Mouse (Mus musculus) liver, embryonic 14.5 days (tissue): ENCODE data around the gene Daglb. TPM values are rescaled to one million over a fixed set of nuclear protein-coding genes. Genes with fewer than 3 reads are reported as not detected.
A peak's percentile ranks its signal among the peaks of the same experiment; 100 is the strongest.

Experiments
- ATAC-seq: fragments of 200-750 bp; cut with Nextera tagmentation; 2 replicates; pipeline ENCODE4 v1.8.0; 2017; ENCODE audit warnings: moderate number of reproducible peaks, mild to moderate bottlenecking, moderate library complexity; ENCODE audit not compliant: insufficient read depth
- DNase-seq, 3 experiments: peaks; one replicate each; pipeline ENCODE4 v3.0.0-alpha.2; 2012 to 2013; ENCODE audit warnings: low read depth in 3 of 3, low spot score in 3 of 3
- H3K27ac ChIP-seq: fragments of 300-500 bp; sonication (generic); 2 replicates; pipeline ENCODE4 v1.5.1; 2014; ENCODE audit warnings: moderate library complexity, mild to moderate bottlenecking, control low read depth, inconsistent platforms
- H3K27me3 ChIP-seq: fragments of 300-500 bp; sonication (generic); 2 replicates; pipeline ENCODE4 v1.6.1; 2014; ENCODE audit warnings: mild to moderate bottlenecking, low read length, moderate library complexity; ENCODE audit not compliant: control insufficient read depth, insufficient read depth
- H3K36me3 ChIP-seq: fragments of 300-500 bp; sonication (generic); replicated peaks from 2 replicates; pipeline ENCODE4 v1.6.1; 2014; ENCODE audit warnings: low read depth; ENCODE audit not compliant: control insufficient read depth, insufficient read depth
- H3K4me1 ChIP-seq, 2 experiments: fragments of 200-500 bp in 1 of 2; fragments of 300-500 bp in 1 of 2; sonication (generic) in 1 of 2; replicated peaks; 2 replicates each; pipeline ENCODE4 v1.6.1; 2012 to 2014; ENCODE audit warnings: antibody characterized with exemption in 1 of 2, inconsistent platforms in 1 of 2, low read length in 1 of 2; ENCODE audit not compliant: control insufficient read depth in 2 of 2, insufficient read depth in 2 of 2
- H3K4me2 ChIP-seq: fragments of 300-500 bp; sonication (generic); 2 replicates; pipeline ENCODE4 v1.6.1; 2014; ENCODE audit warnings: low read depth, mild to moderate bottlenecking, control low read depth, moderate library complexity
- H3K4me3 ChIP-seq, 2 experiments: fragments of 200-500 bp in 1 of 2; fragments of 300-500 bp in 1 of 2; sonication (generic) in 1 of 2; 2 replicates each; pipeline ENCODE4 v1.5.1; 2012 to 2014; ENCODE audit warnings: low read depth in 2 of 2, low read length in 2 of 2, mild to moderate bottlenecking in 2 of 2, control low read depth in 1 of 2, inconsistent platforms in 1 of 2, moderate library complexity in 1 of 2; ENCODE audit not compliant: insufficient read depth in 1 of 2
- H3K9ac ChIP-seq: fragments of 300-500 bp; sonication (generic); replicated peaks from 2 replicates; pipeline ENCODE4 v1.6.1; 2014; ENCODE audit warnings: mild to moderate bottlenecking, control low read depth, moderate library complexity
- H3K9me3 ChIP-seq: fragments of 300-500 bp; sonication (generic); 2 replicates; pipeline ENCODE4 v1.6.1; 2016; ENCODE audit warnings: low read length, mixed read lengths; ENCODE audit not compliant: control insufficient read depth
- CTCF ChIP-seq: IDR thresholded peaks from 2 replicates; pipeline ENCODE4 v1.5.1; 2016; ENCODE audit warnings: antibody characterized with exemption, low read depth, control low read depth
- EP300 ChIP-seq: IDR thresholded peaks from 2 replicates; pipeline ENCODE4 v1.6.1; 2016; ENCODE audit warnings: antibody characterized with exemption, low read depth
- WGBS: fragments of 180-500 bp; shearing (Covaris S2); extraction: QIAGEN DNeasy Blood & Tissue Kit; methylation state at CpG from one replicate; pipeline ENCODE4 v1.1.7; 2014; ENCODE audit not compliant: insufficient replicate concordance; 5-methylcytosine and 5-hydroxymethylcytosine counted together
- polyA plus RNA-seq, 2 experiments: library from polyadenylated mRNA; depleted of rRNA in 1 of 2; stranded (reverse) in 1 of 2; unstranded in 1 of 2; fragments of >200 nt; fragmentation: Nextera tagmentation in 1 of 2; extraction: Ambion mirVana in 1 of 2; gene quantifications; 2 replicates each; pipeline versions ENCODE4 v1.2.1 to v1.2.3; 2012 to 2014

Gene Daglb
- polyA plus RNA-seq, 2 experiments: 4.5 to 4.9 TPM

- H3K4me2 ChIP-seq: no peak overlapping the region
- no peak for TF ChIP-seq CTCF
- H3K36me3 ChIP-seq: peaks cover 4% of the 10 kb centered on the region; the same call in 1 of the 2 replicates
- H3K27ac ChIP-seq: no peak overlapping the region
- H3K9ac ChIP-seq: no peak overlapping the region
- H3K27me3 ChIP-seq: no peaks in the 10 kb centered on the region
- no peaks in the 10 kb centered on the region for H3K9me3 ChIP-seq
- H3K4me3 ChIP-seq: no peak overlapping the region
- 83% methylated on average over 10 of the region's 10 CpGs for WGBS
- ATAC-seq (no peak), DNase-seq (no peak)
- no peaks in the 10 kb centered on the region for H3K4me1 ChIP-seq
Measured at GRCm38 (mm10) chr5:143487193-143487592, 22.8 kb downstream of the Daglb start.

DNA sequence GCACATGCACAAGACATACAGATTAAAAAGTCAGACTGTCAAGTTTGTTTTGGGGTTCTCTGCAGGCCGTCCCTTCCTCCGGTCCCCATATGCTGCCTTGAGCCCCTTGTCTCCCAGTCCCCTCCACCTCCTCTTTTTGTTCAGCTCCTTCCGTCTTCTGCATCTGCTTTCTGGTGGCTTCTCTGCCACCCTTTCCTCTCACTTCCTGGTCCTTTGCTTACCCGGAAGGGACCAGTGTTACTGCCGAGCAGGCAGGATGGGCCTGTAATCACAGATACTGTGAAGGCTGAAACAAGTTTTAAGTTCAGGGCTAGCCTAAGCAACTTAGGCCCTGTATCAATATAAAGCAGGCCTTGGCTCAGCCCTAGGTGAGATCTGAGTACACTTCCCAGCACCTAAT, 23.6 kb downstream of the Daglb start:
- peaks cover 4% of the 10 kb centered on the region; the same call in 1 of the 2 replicates for H3K36me3 ChIP-seq
- DNase-seq (no peak), ATAC-seq (no peak)
- H3K4me3 ChIP-seq: no peak overlapping the region
- H3K27me3 ChIP-seq: no peaks in the 10 kb centered on the region
- H3K4me1 ChIP-seq: no peaks in the 10 kb centered on the region
- H3K9me3 ChIP-seq: no peaks in the 10 kb centered on the region
- no peak overlapping the region for H3K9ac ChIP-seq
- WGBS: 72% methylated on average over 5 of the region's 5 CpGs
- H3K27ac ChIP-seq: no peak overlapping the region
- no peak overlapping the region for H3K4me2 ChIP-seq
- TF ChIP-seq EP300: no peak
- no peak for TF ChIP-seq CTCF

- H3K36me3 ChIP-seq: peaks cover 3% of the 10 kb centered on the region; the same call in 1 of the 2 replicates
- H3K4me1 ChIP-seq: no peaks in the 10 kb centered on the region
- no peak overlapping the region for H3K4me2 ChIP-seq
- H3K9ac ChIP-seq: no peak overlapping the region
- H3K4me3 ChIP-seq: no peak overlapping the region
- DNase-seq (no peak), ATAC-seq (no peak)
- H3K27ac ChIP-seq: no peak overlapping the region
- H3K27me3 ChIP-seq: no peaks in the 10 kb centered on the region
- H3K9me3 ChIP-seq: no peaks in the 10 kb centered on the region
- TF ChIP-seq EP300 (no peak), CTCF (no peak)
- 64% methylated on average over 14 of the region's 14 CpGs for WGBS
Measured at GRCm38 (mm10) chr5:143489749-143490342, 25.5 kb downstream of the Daglb start.

DNA sequence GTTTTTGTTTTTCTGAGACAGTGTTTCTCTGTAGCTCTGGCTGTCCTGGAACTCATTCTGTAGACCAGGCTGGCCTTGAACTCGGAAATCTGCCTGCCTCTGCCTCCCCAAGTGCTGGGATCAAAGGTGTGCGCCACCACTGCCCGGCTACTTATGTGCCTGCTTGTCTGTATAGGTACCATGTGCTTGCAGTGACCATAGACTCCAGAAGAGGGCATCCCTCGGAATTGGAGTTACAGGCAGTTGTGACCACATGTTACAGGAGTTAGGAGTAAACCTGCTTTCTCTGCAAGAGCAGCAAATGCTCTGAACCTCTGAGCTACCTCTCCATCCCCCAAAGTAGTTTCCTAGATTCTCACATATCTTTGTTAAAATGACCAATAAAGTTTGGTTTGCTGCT, 27.4 kb downstream of the Daglb start:
- H3K9ac ChIP-seq: no peak overlapping the region
- H3K9me3 ChIP-seq: no peaks in the 10 kb centered on the region
- peaks cover 7% of the 10 kb centered on the region; the same call in 1 of the 2 replicates for H3K36me3 ChIP-seq
- H3K27me3 ChIP-seq: no peaks in the 10 kb centered on the region
- H3K4me3 ChIP-seq: no peak overlapping the region
- ATAC-seq (no peak), DNase-seq (no peak)
- no peak overlapping the region for H3K27ac ChIP-seq
- TF ChIP-seq CTCF (peak; percentile 55), EP300 (no peak)
- 77% methylated on average over 4 of the region's 4 CpGs for WGBS
- no peak overlapping the region for H3K4me2 ChIP-seq
- H3K4me1 ChIP-seq: no peaks in the 10 kb centered on the region

DNA sequence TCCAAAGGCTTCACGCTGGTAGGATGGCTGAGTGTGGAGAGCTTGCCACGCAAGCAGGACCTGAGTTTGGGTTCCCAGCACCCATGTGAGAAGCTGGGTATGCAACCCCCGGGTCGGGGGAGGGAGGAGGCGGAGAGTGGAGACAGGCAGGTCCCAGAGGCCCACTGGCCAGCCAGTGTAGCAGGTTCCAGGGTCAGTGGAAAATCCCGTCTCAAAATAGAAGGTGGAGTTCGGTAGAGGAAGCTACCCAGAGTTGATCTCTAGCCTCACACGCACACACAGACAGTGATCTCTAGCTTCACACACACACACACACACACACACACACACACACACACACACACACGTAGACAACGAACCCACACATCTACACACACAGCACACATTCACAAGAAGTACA, 28.8 kb downstream of the Daglb start:
- H3K27me3 ChIP-seq: no peaks in the 10 kb centered on the region
- no peak for ATAC-seq
- H3K9ac ChIP-seq: no peak overlapping the region
- H3K4me3 ChIP-seq: no peak overlapping the region
- no peak for DNase-seq
- no peak overlapping the region for H3K27ac ChIP-seq
- TF ChIP-seq CTCF: no peak
- TF ChIP-seq EP300: no peak
- no peaks in the 10 kb centered on the region for H3K4me1 ChIP-seq
- peaks cover 7% of the 10 kb centered on the region for H3K36me3 ChIP-seq
- no peak overlapping the region for H3K4me2 ChIP-seq
- 80% methylated on average over 10 of the region's 10 CpGs for WGBS
- H3K9me3 ChIP-seq: no peaks in the 10 kb centered on the region
